Mouse (Mus musculus): ENCODE measurements around the gene Hpgds.

DNA sequence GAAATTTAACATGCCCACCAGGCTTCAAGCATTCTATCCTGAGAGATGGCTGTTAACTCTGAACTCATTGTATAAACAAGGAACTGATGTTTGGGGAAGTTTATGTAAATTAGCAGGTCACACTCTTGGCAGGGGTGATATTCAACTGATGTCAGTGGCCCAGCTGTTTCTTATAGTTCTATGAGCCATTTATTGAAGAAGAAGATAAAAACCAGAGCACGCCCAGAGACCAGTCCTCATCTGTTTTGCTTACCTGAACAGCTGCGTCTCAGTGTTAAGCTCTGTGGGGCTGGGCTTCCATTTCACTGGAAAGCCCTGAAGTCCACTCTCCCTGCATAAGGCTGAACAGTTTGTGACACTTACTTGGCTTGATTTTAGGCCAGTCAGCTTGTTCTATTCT is 6.9 kb downstream of the Hpgds start:
- TF ChIP-seq EP300 (optimal IDR thresholded peaks at IDR 0.05) (no peak), CTCF (IDR thresholded peaks at IDR 0.05; ENCODE audit: low read depth) (no peak)
